Mouse (Mus musculus): ENCODE results near the gene Galnt11. TPM values are rescaled to one million over a fixed set of nuclear protein-coding genes. Genes with fewer than 3 reads are reported as not detected.
"Not testable (repeated sequence)": the region's sequence is repeated elsewhere in the genome, so short reads cannot be mapped to it uniquely, and the experiment has no call there.

The Galnt11 gene
- total RNA-seq (2021), result 10 to 100 TPM; 41.2 to 45.3 TPM
- long read RNA-seq, experiment 1, transcript Galnt11-201 (12 exons, 2,552 nt), result major isoform, 82 of 100 reads
- long read RNA-seq, experiment 1, partial matches to known transcripts, result 5 of 100 reads
- long read RNA-seq, experiment 1, other reads (novel, unspliced or antisense), result 12 of 100 reads
- long read RNA-seq, experiment 2, transcript Galnt11-201 (12 exons, 2,552 nt), result major isoform, 65 of 76 reads
- long read RNA-seq, experiment 2, partial matches to known transcripts, result 3 of 76 reads
- long read RNA-seq, experiment 2, other reads (novel, unspliced or antisense), result 8 of 76 reads

GRCm38 (mm10) chr5:25221604-25222003 is at the start of gene Galnt11:
TSS of gene Galnt11 (plus strand) at chr5:25221904.
- no peak for DNase-seq (ENCODE audit: low spot score in 2 of 2)

- DNase-seq (ENCODE audit: low spot score in 2 of 2), result not testable (repeated sequence)
These were observed 43.8 kb upstream of the Galnt11 start for GRCm38 (mm10) chr5:25177937-25178336.

GRCm38 (mm10) chr5:25178543-25178942 is 43.2 kb upstream of the Galnt11 start:
- not testable (repeated sequence) for DNase-seq (ENCODE audit: low spot score in 2 of 2)

GRCm38 (mm10) chr5:25179284-25179683 is 42.4 kb upstream of the Galnt11 start:
- DNase-seq (ENCODE audit: low spot score in 2 of 2), result no peak

- DNase-seq (ENCODE audit: low spot score in 2 of 2), result no peak
These were observed 41.7 kb upstream of the Galnt11 start for GRCm38 (mm10) chr5:25179936-25180488.

- DNase-seq (ENCODE audit: low spot score in 2 of 2), result no peak
These were observed 40.6 kb upstream of the Galnt11 start, which contains the start of gene Galntl5 for GRCm38 (mm10) chr5:25181004-25181531. TSS of gene Galntl5 (plus strand) at chr5:25181460.

GRCm38 (mm10) chr5:25183595-25183994 is 38.1 kb upstream of the Galnt11 start:
- DNase-seq (ENCODE audit: low spot score in 2 of 2), result no peak

GRCm38 (mm10) chr5:25184594-25184993 is 37.1 kb upstream of the Galnt11 start:
- DNase-seq (ENCODE audit: low spot score in 2 of 2), result no peak

- DNase-seq (ENCODE audit: low spot score in 2 of 2), result no peak
These were observed 34.0 kb upstream of the Galnt11 start for GRCm38 (mm10) chr5:25187727-25188126.

- peak in 1 of 2 experiments; percentile 11 for DNase-seq (ENCODE audit: low spot score in 2 of 2)
These were observed 32.9 kb upstream of the Galnt11 start for GRCm38 (mm10) chr5:25188802-25189201.

- DNase-seq (ENCODE audit: low spot score in 2 of 2), result no peak
These were observed 31.2 kb upstream of the Galnt11 start for GRCm38 (mm10) chr5:25190521-25190920.

- peak; percentile 17 to 39 for DNase-seq (ENCODE audit: low spot score in 2 of 2)
These were observed 9.8 kb upstream of the Galnt11 start for GRCm38 (mm10) chr5:25211872-25212271.

GRCm38 (mm10) chr5:25213216-25213615 is 8.5 kb upstream of the Galnt11 start:
- not testable (repeated sequence) for DNase-seq (ENCODE audit: low spot score in 2 of 2)

- peak; percentile 4 to 34 for DNase-seq (ENCODE audit: low spot score in 2 of 2)
These were observed 6.7 kb upstream of the Galnt11 start for GRCm38 (mm10) chr5:25215006-25215405.

GRCm38 (mm10) chr5:25222752-25223702 is 1.3 kb downstream of the Galnt11 start, which contains the start of gene E130116L18Rik:
TSS of gene E130116L18Rik (minus strand) at chr5:25223153.
- DNase-seq (ENCODE audit: low spot score in 2 of 2), result peak; percentile 91 to 93

- not testable (repeated sequence) for DNase-seq (ENCODE audit: low spot score in 2 of 2)
These were observed 2.7 kb downstream of the Galnt11 start for GRCm38 (mm10) chr5:25224377-25224776.

GRCm38 (mm10) chr5:25243101-25243500 is 21.4 kb downstream of the Galnt11 start:
- peak; percentile 19 to 34 for DNase-seq (ENCODE audit: low spot score in 2 of 2)

- DNase-seq (ENCODE audit: low spot score in 2 of 2), result no peak
These were observed 24.2 kb downstream of the Galnt11 start for GRCm38 (mm10) chr5:25245806-25246472.

- no peak for DNase-seq (ENCODE audit: low spot score in 2 of 2)
These were observed 24.8 kb downstream of the Galnt11 start for GRCm38 (mm10) chr5:25246473-25246865.

GRCm38 (mm10) chr5:25247036-25247435 is 25.3 kb downstream of the Galnt11 start:
- DNase-seq (ENCODE audit: low spot score in 2 of 2), result no peak

GRCm38 (mm10) chr5:25252423-25252822 is 30.7 kb downstream of the Galnt11 start:
- no peak for DNase-seq (ENCODE audit: low spot score in 2 of 2)

All from left cerebral cortex, adult 18-20 months (tissue).